Mouse (Mus musculus): ENCODE data around the gene Gm3404. TPM values are rescaled to one million over a fixed set of nuclear protein-coding genes. Genes with fewer than 3 reads are reported as not detected.
"Not testable (repeated sequence)": the region's sequence is repeated elsewhere in the genome, so short reads cannot be mapped to it uniquely, and the experiment has no call there.

Gene Gm3404
- polyA plus RNA-seq (2015; fragmentation: Nextera tagmentation; extraction: Ambion mirVana), result not detected in 2 replicates

- H3K9me3 ChIP-seq (replicated peaks); H3K27ac ChIP-seq; H3K27me3 ChIP-seq; H3K4me3 ChIP-seq; ATAC-seq; H3K4me2 ChIP-seq; H3K36me3 ChIP-seq (ENCODE audit: poor library complexity, severe bottlenecking); H3K9ac ChIP-seq; H3K4me1 ChIP-seq: not testable (repeated sequence)
- 93% methylated on average over 3 of the region's 3 CpGs for whole genome bisulfite sequencing
Observed at GRCm38 (mm10) chr5:146525501-146525900, at the start of gene Gm3404. Gene Gm3404 (plus strand): TSS chr5:146525801.

GRCm38 (mm10) chr5:146479564-146479963 lies 46.0 kb upstream of the Gm3404 start:
- not testable (repeated sequence) for H3K9ac ChIP-seq; H3K4me1 ChIP-seq; H3K27ac ChIP-seq; H3K9me3 ChIP-seq (replicated peaks); H3K27me3 ChIP-seq; H3K4me3 ChIP-seq; H3K36me3 ChIP-seq (ENCODE audit: poor library complexity, severe bottlenecking); ATAC-seq; H3K4me2 ChIP-seq
- 10% methylated on average over 4 of the region's 4 CpGs for WGBS

GRCm38 (mm10) chr5:146481665-146482064 lies 43.9 kb upstream of the Gm3404 start, which contains the start of gene Gm6408:
Gene Gm6408 (plus strand): TSS chr5:146481965.
- not testable (repeated sequence) for H3K4me2 ChIP-seq; H3K9ac ChIP-seq; H3K4me1 ChIP-seq; H3K4me3 ChIP-seq; ATAC-seq; H3K36me3 ChIP-seq (ENCODE audit: poor library complexity, severe bottlenecking); H3K27me3 ChIP-seq; H3K9me3 ChIP-seq (replicated peaks); H3K27ac ChIP-seq
- WGBS, result 88% methylated on average over 3 of the region's 3 CpGs

- 16% methylated on average over 3 of the region's 4 CpGs for WGBS
- H3K36me3 ChIP-seq (ENCODE audit: poor library complexity, severe bottlenecking); H3K4me1 ChIP-seq; H3K4me2 ChIP-seq; H3K9me3 ChIP-seq (replicated peaks); H3K4me3 ChIP-seq; ATAC-seq; H3K9ac ChIP-seq; H3K27ac ChIP-seq; H3K27me3 ChIP-seq: not testable (repeated sequence)
Observed at GRCm38 (mm10) chr5:146488959-146489358, 36.6 kb upstream of the Gm3404 start.

- not testable (repeated sequence) for H3K9ac ChIP-seq; H3K9me3 ChIP-seq (replicated peaks); H3K4me3 ChIP-seq; H3K27me3 ChIP-seq; H3K4me2 ChIP-seq; H3K4me1 ChIP-seq; ATAC-seq; H3K36me3 ChIP-seq (ENCODE audit: poor library complexity, severe bottlenecking); H3K27ac ChIP-seq
- WGBS, result no CpG with 5 or more reads among the region's 5 CpGs
Observed at GRCm38 (mm10) chr5:146491063-146491462, 34.5 kb upstream of the Gm3404 start, which contains the start of gene Gm6370. Gene Gm6370 (plus strand): TSS chr5:146491363.

- WGBS, result no CpG with 5 or more reads among the region's 5 CpGs
- H3K9me3 ChIP-seq (replicated peaks); H3K9ac ChIP-seq; ATAC-seq; H3K4me2 ChIP-seq; H3K36me3 ChIP-seq (ENCODE audit: poor library complexity, severe bottlenecking); H3K27me3 ChIP-seq; H3K27ac ChIP-seq; H3K4me3 ChIP-seq; H3K4me1 ChIP-seq: not testable (repeated sequence)
Observed at GRCm38 (mm10) chr5:146502099-146502498, 23.5 kb upstream of the Gm3404 start, which contains the start of gene 4930449I24Rik. Gene 4930449I24Rik (plus strand): TSS chr5:146502399.

- not testable (repeated sequence) for H3K4me1 ChIP-seq; H3K27ac ChIP-seq; H3K9ac ChIP-seq; H3K4me2 ChIP-seq; ATAC-seq; H3K9me3 ChIP-seq (replicated peaks); H3K36me3 ChIP-seq (ENCODE audit: poor library complexity, severe bottlenecking); H3K4me3 ChIP-seq; H3K27me3 ChIP-seq
- 100% methylated on average over 2 of the region's 5 CpGs for WGBS
Observed at GRCm38 (mm10) chr5:146513823-146514222, 11.8 kb upstream of the Gm3404 start, which contains the start of gene Gm3402. Gene Gm3402 (plus strand): TSS chr5:146514123.

- not testable (repeated sequence) for H3K36me3 ChIP-seq (ENCODE audit: poor library complexity, severe bottlenecking); H3K9ac ChIP-seq; H3K4me3 ChIP-seq; H3K27me3 ChIP-seq; H3K9me3 ChIP-seq (replicated peaks); H3K4me2 ChIP-seq; H3K27ac ChIP-seq; ATAC-seq; H3K4me1 ChIP-seq
- WGBS, result 91% methylated on average over 3 of the region's 3 CpGs
Observed at GRCm38 (mm10) chr5:146537347-146537746, 11.7 kb downstream of the Gm3404 start, which contains the start of gene Gm3409. Gene Gm3409 (plus strand): TSS chr5:146537647.

GRCm38 (mm10) chr5:146555836-146556235 lies 30.2 kb downstream of the Gm3404 start, which contains the start of gene Gm3415:
Gene Gm3415 (plus strand): TSS chr5:146556136.
- not testable (repeated sequence) for H3K9me3 ChIP-seq (replicated peaks); H3K27me3 ChIP-seq; H3K36me3 ChIP-seq (ENCODE audit: poor library complexity, severe bottlenecking); ATAC-seq; H3K4me1 ChIP-seq; H3K9ac ChIP-seq; H3K4me2 ChIP-seq; H3K27ac ChIP-seq; H3K4me3 ChIP-seq
- WGBS, result no CpG with 5 or more reads among the region's 3 CpGs

- WGBS, result 87% methylated on average over 1 of the region's 1 CpGs
- H3K4me2 ChIP-seq, result no peak overlapping the region
- H3K4me3 ChIP-seq, result no peak overlapping the region
- H3K27me3 ChIP-seq, result no peaks in the 10 kb centered on the region
- H3K4me1 ChIP-seq, result no peaks in the 10 kb centered on the region
- no peak for ATAC-seq
- no peak overlapping the region for H3K27ac ChIP-seq
- H3K9me3 ChIP-seq (replicated peaks), result no peaks in the 10 kb centered on the region
- no peak overlapping the region for H3K9ac ChIP-seq
- H3K36me3 ChIP-seq (ENCODE audit: poor library complexity, severe bottlenecking), result no peaks in the 10 kb centered on the region
Observed at GRCm38 (mm10) chr5:146564259-146564658, 38.7 kb downstream of the Gm3404 start.

GRCm38 (mm10) chr5:146567054-146567453 lies 41.5 kb downstream of the Gm3404 start:
- no peaks in the 10 kb centered on the region for H3K4me1 ChIP-seq
- no peak for ATAC-seq
- H3K4me3 ChIP-seq, result no peak overlapping the region
- H3K27ac ChIP-seq, result no peak overlapping the region
- H3K9me3 ChIP-seq (replicated peaks), result no peaks in the 10 kb centered on the region
- WGBS, result 65% methylated on average over 4 of the region's 4 CpGs
- H3K27me3 ChIP-seq, result no peaks in the 10 kb centered on the region
- H3K4me2 ChIP-seq, result no peak overlapping the region
- no peaks in the 10 kb centered on the region for H3K36me3 ChIP-seq (ENCODE audit: poor library complexity, severe bottlenecking)
- H3K9ac ChIP-seq, result no peak overlapping the region

- H3K9ac ChIP-seq; H3K36me3 ChIP-seq (ENCODE audit: poor library complexity, severe bottlenecking); H3K4me2 ChIP-seq; H3K4me3 ChIP-seq; H3K27ac ChIP-seq; H3K4me1 ChIP-seq; ATAC-seq; H3K27me3 ChIP-seq; H3K9me3 ChIP-seq (replicated peaks): not testable (repeated sequence)
- 95% methylated on average over 6 of the region's 6 CpGs for WGBS
Observed at GRCm38 (mm10) chr5:146570179-146570578, 44.6 kb downstream of the Gm3404 start.
